Mouse (Mus musculus) CH12.LX (cell line): ENCODE measurements at regions not wholly inside any gene's neighbourhood (a gene's known extent, or its start where the extent isn't known, plus 50 kb on each side); places are given as distances from the start of the nearest gene placed in this dataset.

Experiments
- DNase-seq: peaks from one replicate; pipeline ENCODE4 v3.0.0-alpha.2; 2013; ENCODE audit errors: extremely low read depth
- H3K27ac ChIP-seq: 2 replicates; pipeline ENCODE4 v1.5.1; 2012; ENCODE audit warnings: low read depth, mild to moderate bottlenecking, control low read depth, moderate library complexity; ENCODE audit not compliant: insufficient read depth
- H3K27me3 ChIP-seq: replicated peaks from 2 replicates; pipeline ENCODE3; 2012; ENCODE audit warnings: inconsistent platforms
- H3K36me3 ChIP-seq, 2 experiments: replicated peaks in 1 of 2; 2 replicates each; pipeline versions ENCODE3 to v1.6.1; 2012; ENCODE audit warnings: inconsistent platforms in 1 of 2, low read length in 1 of 2, mild to moderate bottlenecking in 1 of 2, mixed read lengths in 1 of 2, moderate library complexity in 1 of 2; ENCODE audit not compliant: control insufficient read depth in 1 of 2, insufficient read depth in 1 of 2
- H3K4me1 ChIP-seq, 2 experiments: 2 replicates each; pipeline ENCODE4 v1.6.1; 2012; ENCODE audit warnings: inconsistent platforms in 1 of 2, moderate library complexity in 1 of 2; ENCODE audit not compliant: insufficient read depth in 2 of 2, control insufficient read depth in 1 of 2
- H3K4me2 ChIP-seq: 2 replicates; pipeline ENCODE4 v1.6.1; 2012; ENCODE audit warnings: low read depth, mild to moderate bottlenecking, control low read depth; ENCODE audit not compliant: poor library complexity, insufficient read depth, severe bottlenecking
- H3K4me3 ChIP-seq, 3 experiments: fragments of 150-350 bp in 1 of 3; sonication (generic) in 1 of 3; replicated peaks in 1 of 3; 2 replicates each; pipeline versions ENCODE3 to v1.5.1; 2011 to 2012; ENCODE audit warnings: low read depth in 2 of 3, low read length in 2 of 3, mild to moderate bottlenecking in 2 of 3, moderate library complexity in 2 of 3, control low read depth in 1 of 3, improper control_type of control experiment in 1 of 3, inconsistent platforms in 1 of 3, mixed read lengths in 1 of 3; ENCODE audit not compliant: poor library complexity in 1 of 3
- H3K79me2 ChIP-seq: replicated peaks from 2 replicates; pipeline ENCODE4 v1.6.1; 2012; ENCODE audit warnings: mild to moderate bottlenecking, moderate library complexity; ENCODE audit not compliant: control insufficient read depth, poor library complexity, insufficient read depth, severe bottlenecking; ENCODE audit errors: extremely low read depth
- H3K9ac ChIP-seq: 2 replicates; pipeline ENCODE4 v1.6.1; 2012; ENCODE audit warnings: low read depth, mild to moderate bottlenecking, control low read depth, moderate library complexity; ENCODE audit not compliant: insufficient read depth
- H3K9me3 ChIP-seq: replicated peaks from 2 replicates; pipeline ENCODE3; 2012; ENCODE audit warnings: low read length, inconsistent platforms, mixed read lengths
- BHLHE40 ChIP-seq: IDR thresholded peaks from 2 replicates; pipeline ENCODE4 v1.6.1; 2011; ENCODE audit warnings: mild to moderate bottlenecking, low read depth, low read length, improper control_type of control experiment
- CHD1 ChIP-seq: IDR thresholded peaks from 2 replicates; pipeline ENCODE4 v1.6.1; 2012; ENCODE audit warnings: low read depth, low read length, improper control_type of control experiment, inconsistent platforms
- E2F4 ChIP-seq: IDR thresholded peaks from 2 replicates; pipeline ENCODE4 v1.6.1; 2011; ENCODE audit warnings: low read depth, low read length, improper control_type of control experiment; ENCODE audit not compliant: insufficient replicate concordance
- EP300 ChIP-seq: IDR thresholded peaks from 2 replicates; pipeline ENCODE4 v1.6.1; 2011; ENCODE audit warnings: low read length, improper control_type of control experiment
- ETS1 ChIP-seq: conservative IDR thresholded peaks from 2 replicates; pipeline ENCODE4 v1.6.1; 2012; ENCODE audit warnings: low read depth, mild to moderate bottlenecking, inconsistent platforms, low read length, improper control_type of control experiment, moderate library complexity
- JUND ChIP-seq: conservative IDR thresholded peaks from 2 replicates; pipeline ENCODE4 v1.6.1; 2011; ENCODE audit warnings: low read depth, low read length, improper control_type of control experiment
- MEF2A ChIP-seq: IDR thresholded peaks from 2 replicates; pipeline ENCODE4 v1.6.1; 2014; ENCODE audit warnings: low read depth, mild to moderate bottlenecking, inconsistent platforms, low read length, improper control_type of control experiment, borderline replicate concordance
- MXI1 ChIP-seq: IDR thresholded peaks from 2 replicates; pipeline ENCODE4 v1.6.1; 2011; ENCODE audit warnings: mild to moderate bottlenecking, low read depth, low read length, improper control_type of control experiment
- MYC ChIP-seq: IDR thresholded peaks from 2 replicates; pipeline ENCODE4 v1.6.1; 2011; ENCODE audit warnings: low read depth, mild to moderate bottlenecking, improper control_type of control experiment, low read length
- NELFE ChIP-seq: IDR thresholded peaks from 2 replicates; pipeline ENCODE4 v1.6.1; 2011; ENCODE audit warnings: low read depth, low read length, improper control_type of control experiment
- NRF1 ChIP-seq: IDR thresholded peaks from 2 replicates; pipeline ENCODE4 v1.6.1; 2014; ENCODE audit warnings: low read depth, mild to moderate bottlenecking, inconsistent platforms, low read length, improper control_type of control experiment, moderate library complexity
- POLR2A ChIP-seq: IDR thresholded peaks from 2 replicates; pipeline ENCODE4 v1.6.1; 2011; ENCODE audit warnings: low read depth, mild to moderate bottlenecking, improper control_type of control experiment, low read length
- RCOR1 ChIP-seq: conservative IDR thresholded peaks from 2 replicates; pipeline ENCODE4 v1.6.1; 2012; ENCODE audit warnings: low read depth, mild to moderate bottlenecking, inconsistent platforms, low read length, improper control_type of control experiment
- SIN3A ChIP-seq: IDR thresholded peaks from 2 replicates; pipeline ENCODE4 v1.6.1; 2012; ENCODE audit warnings: low read length, improper control_type of control experiment, inconsistent platforms
- TCF12 ChIP-seq: IDR thresholded peaks from 2 replicates; pipeline ENCODE4 v1.6.1; 2014; ENCODE audit warnings: low read depth, mild to moderate bottlenecking, inconsistent platforms, low read length, improper control_type of control experiment
- UBTF ChIP-seq: IDR thresholded peaks from 2 replicates; pipeline ENCODE4 v1.6.1; 2012; ENCODE audit warnings: low read depth, mild to moderate bottlenecking, inconsistent platforms, low read length, improper control_type of control experiment, moderate library complexity
- ZC3H11A ChIP-seq: IDR thresholded peaks from 2 replicates; pipeline ENCODE4 v1.6.1; 2012; ENCODE audit warnings: low read depth, mild to moderate bottlenecking, inconsistent platforms, low read length, improper control_type of control experiment
- ZKSCAN1 ChIP-seq: IDR thresholded peaks from 2 replicates; pipeline ENCODE4 v1.6.1; 2012; ENCODE audit warnings: low read depth, inconsistent platforms, low read length, improper control_type of control experiment, borderline replicate concordance
- dilution Hi-C: fragments of 300-500 bp; cut with MboI; formaldehyde crosslinking; loops from 2 replicates; pipeline ENCODE4 v1.14.3; 2020; ENCODE audit warnings: low sequenced_read_pairs; ENCODE audit not compliant: extremely low pct_unique_long_range_greater_than_20kb, extremely low pct_ligation_motif_present
- in situ Hi-C: fragments of 300-500 bp; cut with MboI; formaldehyde crosslinking; loops from 3 replicates; pipeline ENCODE4 v1.14.3; 2019; ENCODE audit warnings: low sequenced_read_pairs, low pct_ligation_motif_present, low pct_unique_long_range_greater_than_20kb, mixed read lengths

DNA sequence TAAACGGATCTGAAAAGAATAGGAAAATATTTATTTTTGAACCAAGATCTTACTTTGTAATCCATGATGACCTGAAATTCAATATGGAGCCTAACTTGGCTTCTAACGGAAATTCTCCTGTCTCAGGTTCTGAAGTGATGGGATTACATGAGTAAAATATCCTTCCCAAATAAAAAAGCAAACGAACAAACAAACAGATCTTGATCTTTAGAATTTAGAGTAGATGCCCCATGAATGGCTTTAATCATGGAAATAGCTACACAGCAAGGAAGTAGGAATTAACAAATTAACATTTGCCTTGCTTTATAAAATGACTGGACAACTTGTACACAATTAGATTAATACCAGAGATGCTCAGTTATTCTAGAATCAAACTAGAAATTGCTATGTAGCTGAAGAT, 243.8 kb downstream of the Mef2c start:
- Histone ChIP-seq H3K27me3 (no peaks in the 10 kb centered on the region), H3K4me1 (no peaks in the 10 kb centered on the region), H3K4me2 (no peak overlapping the region), H3K9me3 (no peaks in the 10 kb centered on the region), H3K36me3 (no peaks in the 10 kb centered on the region), H3K27ac (no peak overlapping the region), H3K9ac (no peak overlapping the region), H3K79me2 (no peaks in the 10 kb centered on the region), H3K4me3 (no peak overlapping the region)
- in situ Hi-C loops = no loop called here
- dilution Hi-C loops = no loop called here
- no peak for DNase-seq
- TF ChIP-seq JUND (no peak), BHLHE40 (no peak), NRF1 (no peak), SIN3A (no peak), RCOR1 (no peak), MYC (no peak), MEF2A (no peak), E2F4 (no peak), ETS1 (no peak), ZC3H11A (no peak), POLR2A (no peak), CHD1 (no peak), NELFE (no peak)

DNA sequence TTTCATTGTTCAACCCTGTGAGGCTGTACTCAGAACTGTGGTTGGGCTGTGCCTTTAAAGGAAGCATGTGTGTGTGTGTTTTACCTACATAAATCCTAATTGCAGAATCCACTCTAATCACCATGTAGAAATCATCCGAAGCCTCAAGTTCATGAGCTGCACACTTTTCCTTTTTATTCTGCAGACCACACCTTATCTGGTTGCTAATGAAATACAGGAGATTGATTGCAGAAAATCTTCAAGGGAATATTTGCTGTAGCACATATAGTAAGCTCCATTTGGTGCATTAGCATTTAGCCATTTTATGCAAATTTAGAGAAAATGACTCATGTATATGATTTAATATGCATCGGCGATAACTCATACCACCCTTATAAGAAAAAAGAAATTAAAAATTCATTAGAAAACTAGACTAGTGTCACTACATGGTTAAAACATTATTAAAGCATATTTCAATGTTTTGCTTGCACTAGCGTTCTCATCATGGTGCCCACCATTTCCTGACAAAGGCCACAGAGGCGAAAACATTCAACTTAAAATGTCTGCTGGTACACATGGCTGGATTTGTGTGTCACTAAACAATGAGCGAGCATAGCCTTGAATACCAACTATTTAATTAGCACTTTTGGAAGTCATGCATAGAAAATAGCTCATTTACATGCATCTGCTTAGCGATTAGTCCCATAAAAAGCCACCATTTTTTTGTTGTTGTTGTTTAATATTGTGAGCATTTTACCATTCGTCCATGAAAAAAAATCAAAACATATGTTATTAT, 245.7 kb downstream of the Mef2c start:
- no peaks in the 10 kb centered on the region for H3K27me3 ChIP-seq
- DNase-seq = no peak
- no peaks in the 10 kb centered on the region for H3K9me3 ChIP-seq
- no peak overlapping the region for H3K9ac ChIP-seq
- H3K36me3 ChIP-seq = no peaks in the 10 kb centered on the region
- H3K4me3 ChIP-seq = no peak overlapping the region
- dilution Hi-C loops = no loop called here
- in situ Hi-C loops = no loop called here
- no peak overlapping the region for H3K4me2 ChIP-seq
- no peak for TF ChIP-seq ZKSCAN1
- no peak for TF ChIP-seq MXI1
- TF ChIP-seq POLR2A = no peak
- no peak for TF ChIP-seq EP300
- no peak for TF ChIP-seq NRF1
- no peak for TF ChIP-seq TCF12
- TF ChIP-seq UBTF = no peak
- no peaks in the 10 kb centered on the region for H3K79me2 ChIP-seq
- no peaks in the 10 kb centered on the region for H3K4me1 ChIP-seq
- H3K27ac ChIP-seq = no peak overlapping the region
